Mouse (Mus musculus) midbrain, embryonic 12.5 days (tissue): ENCODE data around the gene Nfatc2. TPM values are rescaled to one million over a fixed set of nuclear protein-coding genes. Genes with fewer than 3 reads are reported as not detected.

ENCODE experiments used
- ATAC-seq: fragments of 200-750 bp; cut with Nextera tagmentation; 2 replicates; pipeline ENCODE4 v1.8.0; 2017; ENCODE audit warnings: low read depth, moderate TSS enrichment, moderate library complexity; ENCODE audit not compliant: low FRiP score
- H3K27ac ChIP-seq: fragments of 300-500 bp; sonication (generic); replicated peaks from 2 replicates; pipeline ENCODE4 v1.5.1; 2016; ENCODE audit warnings: mild to moderate bottlenecking
- H3K27me3 ChIP-seq: fragments of 300-500 bp; sonication (generic); 2 replicates; pipeline ENCODE4 v1.6.1; 2016; ENCODE audit warnings: mild to moderate bottlenecking
- H3K36me3 ChIP-seq: fragments of 300-500 bp; sonication (generic); 2 replicates; pipeline ENCODE4 v1.6.1; 2016
- H3K4me1 ChIP-seq: fragments of 300-500 bp; sonication (generic); 2 replicates; pipeline ENCODE4 v1.6.1; 2016
- H3K4me2 ChIP-seq: fragments of 300-500 bp; sonication (generic); replicated peaks from 2 replicates; pipeline ENCODE4 v1.6.1; 2016; ENCODE audit warnings: mild to moderate bottlenecking, moderate library complexity
- H3K4me3 ChIP-seq: fragments of 300-500 bp; sonication (generic); 2 replicates; pipeline ENCODE4 v1.5.1; 2016; ENCODE audit warnings: mild to moderate bottlenecking
- H3K9ac ChIP-seq: fragments of 300-500 bp; sonication (generic); replicated peaks from 2 replicates; pipeline ENCODE4 v1.6.1; 2016; ENCODE audit warnings: mild to moderate bottlenecking, moderate library complexity
- H3K9me3 ChIP-seq: fragments of 300-500 bp; sonication (generic); 2 replicates; pipeline ENCODE4 v1.6.1; 2016; ENCODE audit warnings: mild to moderate bottlenecking
- WGBS: fragments of 180-500 bp; shearing (Covaris S2); methylation state at CpG from one replicate; pipeline ENCODE4 v1.1.7; 2016; 5-methylcytosine and 5-hydroxymethylcytosine counted together
- polyA plus RNA-seq: library from polyadenylated mRNA; unstranded; fragments of >200 nt; fragmentation: Nextera tagmentation; extraction: Ambion mirVana; gene quantifications from 2 replicates; pipeline ENCODE4 v1.2.1, GENCODE M21; 2016

Nfatc2 gene
- polyA plus RNA-seq, 1 experiment from 2014 or later: 1.5 TPM

DNA sequence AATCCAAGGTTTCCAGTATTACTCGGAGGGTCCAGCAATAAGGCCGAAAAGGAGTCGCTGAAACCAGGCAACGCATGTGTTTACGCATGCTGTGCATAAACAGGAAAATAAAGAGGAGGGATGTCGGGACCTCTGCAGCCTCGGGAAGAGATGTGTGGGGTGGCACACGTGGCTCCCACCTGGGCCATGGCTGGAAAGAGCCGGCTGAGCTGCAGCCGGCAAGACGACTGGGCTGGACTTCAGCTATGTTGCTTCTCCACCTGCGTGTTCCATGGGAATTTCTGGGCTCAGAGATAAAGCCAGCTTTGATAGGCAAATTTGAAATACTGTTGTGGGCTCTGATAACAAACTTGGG, 907 bp upstream of the Nfatc2 start:
- no peak overlapping the region; the same call in 1 of the 2 replicates for H3K9ac ChIP-seq
- H3K4me3 ChIP-seq: no peak overlapping the region
- no peak overlapping the region for H3K27ac ChIP-seq
- WGBS: 29% methylated on average over 12 of the region's 12 CpGs
- peaks cover 20% of the 10 kb centered on the region for H3K4me1 ChIP-seq
- no peaks in the 10 kb centered on the region for H3K9me3 ChIP-seq
- H3K36me3 ChIP-seq: no peaks in the 10 kb centered on the region
- no peak for ATAC-seq
- peaks cover 81% of the 10 kb centered on the region for H3K27me3 ChIP-seq
- peak overlapping the region; percentile 88; the same call in 1 of the 2 replicates for H3K4me2 ChIP-seq

- peak; percentile 59 for ATAC-seq
- Histone ChIP-seq H3K27me3 (peaks cover 75% of the 10 kb centered on the region), H3K9me3 (no peaks in the 10 kb centered on the region), H3K9ac (peak overlapping the region; percentile 65), H3K4me1 (peaks cover 20% of the 10 kb centered on the region), H3K36me3 (no peaks in the 10 kb centered on the region), H3K27ac (peak overlapping the region; percentile 35; the same call in 1 of the 2 replicates), H3K4me2 (peak overlapping the region; percentile 88), H3K4me3 (peak overlapping the region; percentile 53)
- WGBS: under 1% methylated on average over 32 of the region's 32 CpGs
These were observed 537 bp downstream of the Nfatc2 start for GRCm38 (mm10) chr2:168600750-168601490.

DNA sequence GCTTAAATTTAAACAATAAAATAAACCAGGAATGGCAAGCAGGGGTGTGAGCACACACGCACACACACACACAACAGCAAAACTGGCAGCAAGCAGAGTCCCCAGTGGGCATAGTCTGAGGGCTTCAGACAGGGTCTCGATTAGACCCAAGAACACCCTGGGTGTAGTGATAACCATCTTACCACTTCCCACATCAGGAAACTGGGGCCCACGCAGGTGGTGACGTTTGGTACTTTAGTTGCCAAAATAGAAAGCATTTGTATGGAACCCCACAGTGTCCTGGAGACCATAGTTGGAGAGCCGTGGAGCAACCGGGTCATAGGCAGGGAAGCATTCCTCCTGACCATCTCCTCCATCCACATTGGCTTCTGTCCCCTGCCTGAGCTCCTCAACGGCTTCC, 5.8 kb downstream of the Nfatc2 start:
- Histone ChIP-seq H3K4me1 (peaks cover 5% of the 10 kb centered on the region), H3K9me3 (no peaks in the 10 kb centered on the region), H3K9ac (no peak overlapping the region), H3K4me3 (no peak overlapping the region), H3K27ac (no peak overlapping the region), H3K4me2 (no peak overlapping the region), H3K27me3 (peaks cover 47% of the 10 kb centered on the region), H3K36me3 (no peaks in the 10 kb centered on the region)
- ATAC-seq: no peak
- 76% methylated on average over 7 of the region's 7 CpGs for WGBS

- Histone ChIP-seq H3K4me1 (peaks cover 15% of the 10 kb centered on the region), H3K4me2 (no peak overlapping the region), H3K9ac (no peak overlapping the region), H3K4me3 (no peak overlapping the region), H3K9me3 (no peaks in the 10 kb centered on the region), H3K36me3 (no peaks in the 10 kb centered on the region), H3K27me3 (peaks cover 48% of the 10 kb centered on the region), H3K27ac (no peak overlapping the region)
- WGBS: 90% methylated on average over 6 of the region's 6 CpGs
- ATAC-seq: no peak
These were observed 7.8 kb downstream of the Nfatc2 start for GRCm38 (mm10) chr2:168593676-168594075.

DNA sequence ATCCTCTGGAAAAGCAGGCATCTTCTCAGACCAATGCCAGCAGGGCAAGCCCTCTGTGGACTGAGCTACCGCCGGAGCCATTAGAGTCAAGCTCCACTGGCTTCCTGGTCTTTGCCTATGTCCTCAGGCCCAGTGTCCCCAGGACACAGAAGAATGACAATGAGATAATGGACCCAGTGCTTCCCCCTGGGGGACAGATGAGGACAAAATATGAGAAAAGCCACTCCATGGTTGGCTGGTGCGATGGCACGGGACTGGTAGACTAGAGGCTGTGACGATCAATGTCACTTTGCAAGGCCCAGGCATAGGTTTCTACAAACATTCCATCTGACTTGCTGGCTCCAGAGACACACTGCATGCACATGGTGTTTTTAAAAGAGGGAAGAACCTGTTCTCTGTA, 8.5 kb downstream of the Nfatc2 start:
- no peak for ATAC-seq
- no peaks in the 10 kb centered on the region for H3K9me3 ChIP-seq
- peaks cover 47% of the 10 kb centered on the region for H3K27me3 ChIP-seq
- no peak overlapping the region for H3K9ac ChIP-seq
- WGBS: 78% methylated on average over 5 of the region's 5 CpGs
- H3K4me2 ChIP-seq: no peak overlapping the region
- H3K4me1 ChIP-seq: peaks cover 15% of the 10 kb centered on the region
- no peaks in the 10 kb centered on the region for H3K36me3 ChIP-seq
- no peak overlapping the region for H3K4me3 ChIP-seq
- H3K27ac ChIP-seq: no peak overlapping the region

DNA sequence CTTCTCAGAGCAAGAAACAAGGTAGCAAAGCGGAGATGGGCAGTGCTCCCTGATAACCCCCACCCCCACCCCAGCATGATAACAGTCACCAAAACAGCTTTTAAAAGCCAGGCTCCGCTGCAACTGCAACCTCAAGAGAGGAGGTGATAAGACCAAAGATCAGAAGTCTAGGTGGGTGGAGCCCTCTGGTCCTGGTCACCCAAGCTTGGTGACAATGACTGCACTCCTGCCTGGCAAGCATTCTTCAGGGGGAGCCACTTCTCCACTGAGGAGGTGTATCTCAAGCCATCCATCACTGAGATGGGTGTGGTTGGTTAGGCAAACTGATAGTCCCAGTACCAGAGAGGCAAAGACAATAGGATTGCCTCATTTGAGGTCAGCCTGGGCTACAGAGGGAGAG, 10.4 kb downstream of the Nfatc2 start:
- H3K4me1 ChIP-seq: peaks cover 15% of the 10 kb centered on the region
- no peak for ATAC-seq
- no peak overlapping the region for H3K27ac ChIP-seq
- H3K4me3 ChIP-seq: no peak overlapping the region
- H3K9ac ChIP-seq: no peak overlapping the region
- WGBS: 80% methylated on average over 2 of the region's 2 CpGs
- H3K9me3 ChIP-seq: no peaks in the 10 kb centered on the region
- H3K4me2 ChIP-seq: no peak overlapping the region
- no peaks in the 10 kb centered on the region for H3K36me3 ChIP-seq
- peaks cover 49% of the 10 kb centered on the region for H3K27me3 ChIP-seq

DNA sequence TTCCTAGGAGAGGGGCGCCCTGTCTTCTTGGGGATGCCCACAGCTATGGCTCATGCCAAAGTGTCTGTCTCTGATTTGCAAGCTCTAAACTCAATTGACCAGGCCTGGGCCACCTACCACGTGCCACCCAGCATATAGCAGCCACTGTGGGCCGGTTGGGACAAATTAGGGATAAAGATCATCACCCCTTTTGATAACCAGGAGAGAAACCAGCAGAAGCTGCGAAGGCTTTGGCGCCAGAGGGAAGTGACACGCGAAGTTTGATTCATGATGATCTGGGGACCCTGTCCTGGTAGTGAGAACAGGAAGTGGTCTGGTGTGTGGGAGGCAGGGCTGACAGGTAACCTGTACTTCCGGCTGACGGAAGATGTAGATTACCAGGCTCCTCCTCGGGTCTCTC, 10.9 kb downstream of the Nfatc2 start:
- H3K36me3 ChIP-seq: no peaks in the 10 kb centered on the region
- no peak for ATAC-seq
- 55% methylated on average over 10 of the region's 10 CpGs for WGBS
- H3K27ac ChIP-seq: no peak overlapping the region
- peak overlapping the region; percentile 44 for H3K4me3 ChIP-seq
- H3K9me3 ChIP-seq: no peaks in the 10 kb centered on the region
- peaks cover 49% of the 10 kb centered on the region for H3K27me3 ChIP-seq
- H3K4me1 ChIP-seq: peaks cover 15% of the 10 kb centered on the region
- no peak overlapping the region for H3K9ac ChIP-seq
- H3K4me2 ChIP-seq: peak overlapping the region; percentile 70

DNA sequence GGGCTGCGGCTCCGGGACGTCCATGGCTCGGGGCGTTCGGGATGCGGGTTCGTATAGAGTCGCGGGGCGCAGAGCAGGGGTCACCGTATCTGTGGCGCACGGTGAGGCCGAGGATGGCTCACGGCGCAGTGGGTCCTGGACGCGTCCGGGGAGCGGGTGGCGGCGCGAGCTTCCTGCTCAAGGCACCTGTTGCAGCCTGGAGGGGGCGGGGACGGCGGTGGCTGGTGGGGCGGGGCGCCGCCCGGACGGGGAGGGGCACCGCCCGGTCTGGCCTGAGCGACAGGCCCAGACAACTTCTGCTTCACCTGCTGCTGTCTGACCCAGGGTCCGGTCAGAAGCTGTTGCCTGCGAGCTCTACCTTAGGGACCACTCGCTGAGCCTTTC, 11.3 kb downstream of the Nfatc2 start:
- under 1% methylated on average over 26 of the region's 38 CpGs for WGBS
- peaks cover 49% of the 10 kb centered on the region for H3K27me3 ChIP-seq
- H3K27ac ChIP-seq: no peak overlapping the region
- no peaks in the 10 kb centered on the region for H3K36me3 ChIP-seq
- peak overlapping the region; percentile 44 for H3K4me3 ChIP-seq
- H3K4me2 ChIP-seq: peak overlapping the region; percentile 70
- peak overlapping the region; percentile 51 for H3K9ac ChIP-seq
- no peaks in the 10 kb centered on the region for H3K9me3 ChIP-seq
- peak; percentile 19; the same call in 1 of the 2 replicates for ATAC-seq
- H3K4me1 ChIP-seq: peaks cover 15% of the 10 kb centered on the region

DNA sequence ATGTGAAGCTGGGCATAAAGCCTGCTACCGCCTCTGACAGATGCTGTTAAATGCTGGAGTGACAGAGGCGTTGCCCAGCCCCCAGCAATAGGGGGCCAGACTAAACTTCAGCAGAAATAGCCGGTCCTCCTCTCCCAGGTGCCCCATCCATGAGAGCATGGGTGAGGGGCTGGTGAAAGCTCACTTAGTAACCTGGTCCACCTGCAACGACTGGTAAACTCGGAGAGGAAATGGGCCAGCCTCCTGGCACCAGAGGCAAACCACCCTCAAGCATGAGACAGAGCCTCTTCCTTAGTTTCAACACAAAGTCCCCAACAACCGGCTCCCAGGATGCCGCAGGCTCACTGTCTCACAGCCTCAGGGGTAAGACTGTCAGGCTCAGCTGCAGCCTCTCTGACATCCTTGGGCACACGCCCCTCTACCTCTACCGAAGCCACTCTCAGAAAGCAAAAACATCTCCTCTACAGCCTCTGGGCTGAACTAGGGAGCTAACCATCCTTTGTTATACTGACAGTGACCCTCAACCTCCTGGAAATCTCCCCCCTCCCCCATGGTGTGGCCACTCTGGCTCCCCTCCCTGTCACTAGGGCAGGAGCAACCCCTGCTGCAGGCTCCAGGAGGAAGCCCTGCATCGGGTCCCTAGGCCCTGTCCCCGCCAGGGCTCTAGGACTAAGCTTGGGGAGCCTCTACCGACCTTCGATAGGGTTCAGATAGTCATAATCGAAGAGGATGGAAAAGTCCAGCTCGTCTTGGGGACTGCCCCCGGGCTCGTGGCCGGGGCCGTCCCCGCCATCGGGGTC, 11.9 kb downstream of the Nfatc2 start:
- H3K4me2 ChIP-seq: peak overlapping the region; percentile 70
- no peak overlapping the region for H3K27ac ChIP-seq
- peak overlapping the region; percentile 51 for H3K9ac ChIP-seq
- H3K27me3 ChIP-seq: peaks cover 49% of the 10 kb centered on the region
- peak; percentile 34; the same call in 1 of the 2 replicates for ATAC-seq
- H3K4me3 ChIP-seq: peak overlapping the region; percentile 44
- no peaks in the 10 kb centered on the region for H3K9me3 ChIP-seq
- H3K4me1 ChIP-seq: peaks cover 15% of the 10 kb centered on the region
- 7% methylated on average over 21 of the region's 21 CpGs for WGBS
- no peaks in the 10 kb centered on the region for H3K36me3 ChIP-seq

DNA sequence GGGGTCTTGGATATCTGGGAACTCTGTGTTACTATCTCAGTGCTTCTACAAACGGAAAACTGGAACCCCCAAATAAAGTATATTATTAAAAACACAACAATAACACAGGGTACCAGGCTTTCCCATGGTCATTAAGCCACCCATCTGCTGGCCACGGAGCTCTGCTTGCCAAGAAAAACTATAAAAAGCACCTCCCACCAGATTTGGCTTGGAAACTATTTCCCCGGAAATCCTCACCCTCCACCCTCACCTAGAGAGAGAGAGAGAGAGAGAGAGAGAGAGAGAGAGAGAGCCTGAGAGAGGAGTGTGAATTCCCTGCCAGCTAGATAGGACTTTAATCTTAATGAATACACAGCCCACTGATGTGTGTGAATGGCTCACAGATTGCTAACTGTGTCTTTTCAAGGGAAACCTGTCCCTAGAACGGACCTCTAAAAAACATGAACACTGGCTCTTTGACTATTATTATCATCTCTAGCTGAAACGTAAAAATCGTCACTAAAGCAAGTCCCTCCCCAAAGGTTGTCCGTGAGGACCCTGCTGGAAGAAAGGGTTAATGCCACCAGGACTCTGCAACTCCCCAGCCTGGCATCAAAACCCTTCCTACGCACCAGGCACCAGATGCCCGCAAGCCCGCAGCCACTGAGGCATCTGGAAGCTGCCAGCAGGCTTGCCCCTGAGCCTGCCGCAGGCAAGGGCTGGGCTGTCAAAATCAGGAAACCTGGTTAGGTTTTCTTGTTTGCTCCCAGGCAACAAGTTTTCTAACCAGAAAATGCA, 12.7 kb downstream of the Nfatc2 start:
- 58% methylated on average over 11 of the region's 11 CpGs for WGBS
- peaks cover 49% of the 10 kb centered on the region for H3K27me3 ChIP-seq
- no peaks in the 10 kb centered on the region for H3K36me3 ChIP-seq
- H3K4me1 ChIP-seq: peaks cover 15% of the 10 kb centered on the region
- no peak overlapping the region for H3K4me2 ChIP-seq
- no peaks in the 10 kb centered on the region for H3K9me3 ChIP-seq
- no peak overlapping the region for H3K4me3 ChIP-seq
- H3K9ac ChIP-seq: no peak overlapping the region
- ATAC-seq: no peak
- H3K27ac ChIP-seq: no peak overlapping the region

DNA sequence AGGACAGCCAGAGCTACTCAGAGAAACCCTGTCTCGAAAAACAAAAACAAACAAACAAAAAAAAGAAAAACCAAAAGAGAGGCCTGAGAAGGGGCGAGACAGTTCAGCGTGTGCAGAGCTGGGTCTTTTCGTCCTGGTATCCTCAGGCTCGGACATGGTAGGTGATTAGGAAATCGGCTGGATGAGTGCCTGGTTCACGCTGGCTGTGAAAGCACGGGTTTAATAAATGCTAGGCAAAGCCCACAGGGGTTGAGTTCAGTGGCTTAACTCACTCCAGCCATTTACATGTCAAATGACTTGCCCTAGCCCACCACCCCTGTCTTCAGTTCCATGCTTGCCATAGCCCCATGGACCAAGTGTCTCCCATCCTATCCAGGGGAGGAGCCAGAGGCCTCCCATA, 14.3 kb downstream of the Nfatc2 start:
- no peak overlapping the region for H3K4me3 ChIP-seq
- no peak for ATAC-seq
- H3K27me3 ChIP-seq: peaks cover 47% of the 10 kb centered on the region
- 69% methylated on average over 8 of the region's 8 CpGs for WGBS
- H3K4me2 ChIP-seq: no peak overlapping the region
- peaks cover 15% of the 10 kb centered on the region for H3K4me1 ChIP-seq
- no peaks in the 10 kb centered on the region for H3K9me3 ChIP-seq
- H3K36me3 ChIP-seq: no peaks in the 10 kb centered on the region
- no peak overlapping the region for H3K27ac ChIP-seq
- H3K9ac ChIP-seq: no peak overlapping the region

DNA sequence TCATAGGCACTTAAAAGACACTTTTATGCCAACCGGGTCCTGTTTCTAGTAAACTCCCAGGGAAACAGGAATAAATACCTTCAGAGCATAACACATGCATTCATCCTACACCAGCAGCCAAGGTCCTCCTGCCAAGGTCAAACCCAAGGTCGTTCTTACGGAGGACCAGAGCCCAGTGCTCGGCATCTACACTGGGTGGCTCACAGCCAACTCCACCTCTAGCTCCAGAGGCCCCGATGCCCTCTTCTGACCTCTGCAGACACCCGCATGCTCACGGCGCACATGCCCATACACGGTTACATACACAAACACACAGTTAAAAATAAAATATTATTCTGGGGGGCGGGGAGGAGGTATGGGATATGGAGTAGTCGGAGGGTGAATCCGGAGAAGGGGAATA, 14.9 kb downstream of the Nfatc2 start:
- H3K4me2 ChIP-seq: no peak overlapping the region
- no peaks in the 10 kb centered on the region for H3K9me3 ChIP-seq
- no peak overlapping the region for H3K4me3 ChIP-seq
- H3K27ac ChIP-seq: no peak overlapping the region
- ATAC-seq: no peak
- no peak overlapping the region for H3K9ac ChIP-seq
- 91% methylated on average over 12 of the region's 12 CpGs for WGBS
- no peaks in the 10 kb centered on the region for H3K36me3 ChIP-seq
- H3K4me1 ChIP-seq: peaks cover 17% of the 10 kb centered on the region
- H3K27me3 ChIP-seq: peaks cover 41% of the 10 kb centered on the region
